Mouse (Mus musculus) inflammation-experienced regulatory T-cells, adult 16 weeks (primary cell): Measurements from ENCODE around the gene Olfr985. TPM values are rescaled to one million over a fixed set of nuclear protein-coding genes. Genes with fewer than 3 reads are reported as not detected.

Experiments
- polyA plus RNA-seq: library from polyadenylated mRNA; unstranded; fragments of 100-300 nt; shearing (Covaris generic); gene quantifications from one replicate; pipeline ENCODE4 v1.2.1, GENCODE M21; 2017

The Olfr985 gene
- not detected for polyA plus RNA-seq

GRCm38 (mm10) chr9:40130084-40130483 is at the start of gene Olfr985:
Olfr985 (minus strand) TSS chr9:40130184.

GRCm38 (mm10) chr9:40114106-40114505 is 15.9 kb downstream of the Olfr985 start, which contains the start of gene Olfr984:
Olfr984 (minus strand) TSS chr9:40114206.

GRCm38 (mm10) chr9:40093495-40093894 is 36.5 kb downstream of the Olfr985 start, which contains the start of gene Olfr983:
Olfr983 (minus strand) TSS chr9:40093595.

Other genes starting within 250 kb of the Olfr985 start
- gene Olfr229, start 222.8 kb downstream of the Olfr985 start, polyA plus RNA-seq = not detected
- 0.09 TPM for gene Olfr974, start 192.7 kb downstream of the Olfr985 start, polyA plus RNA-seq
- not detected for gene Olfr975, start 178.1 kb downstream of the Olfr985 start, polyA plus RNA-seq
- gene Olfr976, start 169.1 kb downstream of the Olfr985 start, polyA plus RNA-seq = not detected
- not detected for gene Olfr978, start 138.1 kb downstream of the Olfr985 start, polyA plus RNA-seq
- gene Olfr979, start 126.7 kb downstream of the Olfr985 start, polyA plus RNA-seq = not detected
- not detected for gene Olfr980, start 120.6 kb downstream of the Olfr985 start, polyA plus RNA-seq
- gene Olfr981, start 108.7 kb downstream of the Olfr985 start, polyA plus RNA-seq = not detected
- gene Olfr982, start 56.4 kb downstream of the Olfr985 start, polyA plus RNA-seq = 0.05 TPM
- not detected for gene Olfr983, start 36.6 kb downstream of the Olfr985 start, polyA plus RNA-seq
- not detected for gene Olfr984, start 16.0 kb downstream of the Olfr985 start, polyA plus RNA-seq
- gene Tmem225, start 17.9 kb upstream of the Olfr985 start, polyA plus RNA-seq = not detected
- gene Olfr986, start 50.7 kb upstream of the Olfr985 start, polyA plus RNA-seq = not detected
- 6.0 TPM for gene Zfp202, start 62.1 kb upstream of the Olfr985 start, polyA plus RNA-seq
- 0.18 TPM for gene Scn3b, start 139.0 kb upstream of the Olfr985 start, polyA plus RNA-seq